Mouse (Mus musculus): ENCODE data around the gene Trir. TPM values are rescaled to one million over a fixed set of nuclear protein-coding genes. Genes with fewer than 3 reads are reported as not detected.

The Trir gene
- polyA plus RNA-seq, 1 experiment: 87.8 TPM

- Histone ChIP-seq H3K27me3 (ENCODE audit: control insufficient read depth, insufficient read depth, low read length) (no peaks in the 10 kb centered on the region), H3K4me1 (ENCODE audit: control insufficient read depth, insufficient read depth, insufficient read length) (peaks cover 12% of the 10 kb centered on the region; the same call in 1 of the 2 replicates), H3K27ac (ENCODE audit: insufficient read depth, low read length) (peak overlapping the region; percentile 50; the same call in 1 of the 2 replicates), H3K4me3 (ENCODE audit: extremely low read depth, insufficient read depth, insufficient read length) (peak overlapping the region; percentile 95), H3K36me3 (ENCODE audit: control insufficient read depth, insufficient read depth, low read length) (peaks cover 13% of the 10 kb centered on the region)
- TF ChIP-seq POLR2A (IDR thresholded peaks at IDR 0.05; ENCODE audit: low read depth, low read length): no peak
- TF ChIP-seq CTCF (IDR thresholded peaks at IDR 0.05; ENCODE audit: extremely low read depth, insufficient read depth, insufficient read length, insufficient replicate concordance): no peak
- DNase-seq (ENCODE audit: low read depth in 1 of 2, low spot score in 2 of 2): no peak
- WGBS: 1% methylated on average over 13 of the region's 13 CpGs
These were observed 863 bp downstream of the Trir start for GRCm38 (mm10) chr8:85027516-85027855.

DNA sequence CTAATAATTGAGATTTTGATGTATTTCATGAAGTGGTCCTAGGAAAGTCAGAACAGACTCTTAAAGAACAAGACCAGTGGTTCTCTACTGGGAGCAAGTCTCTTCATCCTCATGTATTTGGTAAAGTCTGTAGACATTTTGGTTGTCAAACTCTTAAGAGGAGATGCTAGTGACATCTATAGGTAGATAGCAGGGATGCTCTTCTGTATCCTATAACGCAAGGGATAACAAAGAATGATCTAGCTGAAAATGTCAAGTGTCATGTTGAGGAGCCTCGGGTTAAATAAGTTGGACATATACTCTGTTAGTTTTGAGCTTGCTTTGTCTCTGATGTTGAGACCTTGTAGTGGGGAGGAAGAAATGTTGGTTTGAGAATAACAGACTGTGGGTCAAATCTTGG lies 1.3 kb downstream of the Trir start:
- Histone ChIP-seq H3K4me1 (ENCODE audit: control insufficient read depth, insufficient read depth, insufficient read length) (peaks cover 12% of the 10 kb centered on the region; the same call in 1 of the 2 replicates), H3K4me3 (ENCODE audit: extremely low read depth, insufficient read depth, insufficient read length) (no peak overlapping the region), H3K27ac (ENCODE audit: insufficient read depth, low read length) (no peak overlapping the region), H3K27me3 (ENCODE audit: control insufficient read depth, insufficient read depth, low read length) (no peaks in the 10 kb centered on the region), H3K36me3 (ENCODE audit: control insufficient read depth, insufficient read depth, low read length) (peaks cover 17% of the 10 kb centered on the region)
- WGBS: 7% methylated on average over 2 of the region's 2 CpGs
- no peak for DNase-seq (ENCODE audit: low read depth in 1 of 2, low spot score in 2 of 2)
- no peak for TF ChIP-seq POLR2A (IDR thresholded peaks at IDR 0.05; ENCODE audit: low read depth, low read length)
- TF ChIP-seq CTCF (IDR thresholded peaks at IDR 0.05; ENCODE audit: extremely low read depth, insufficient read depth, insufficient read length, insufficient replicate concordance): no peak

DNA sequence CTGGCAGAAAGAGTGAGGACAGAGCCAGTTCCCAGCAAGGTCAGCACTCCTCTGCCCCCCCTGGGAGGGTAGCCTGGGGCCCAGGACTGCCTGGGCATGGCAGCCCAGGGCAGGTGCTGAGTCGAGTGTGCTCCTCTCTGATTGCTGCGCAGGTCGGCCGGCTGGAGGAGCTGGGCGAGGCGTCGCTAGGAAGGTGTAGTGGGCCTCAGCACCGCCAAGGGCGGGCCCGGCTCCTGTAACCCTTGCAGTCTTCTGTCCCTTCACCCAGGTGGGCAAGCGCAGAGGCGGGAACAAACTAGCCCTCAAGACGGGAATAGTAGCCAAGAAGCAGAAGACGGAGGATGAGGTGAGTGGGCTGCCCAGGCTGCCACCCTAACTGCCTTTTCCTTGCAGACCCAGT lies 2.6 kb downstream of the Trir start:
- H3K27me3 ChIP-seq (ENCODE audit: control insufficient read depth, insufficient read depth, low read length): no peaks in the 10 kb centered on the region
- DNase-seq (ENCODE audit: low read depth in 1 of 2, low spot score in 2 of 2): no peak
- peaks cover 18% of the 10 kb centered on the region for H3K36me3 ChIP-seq (ENCODE audit: control insufficient read depth, insufficient read depth, low read length)
- WGBS: 89% methylated on average over 14 of the region's 14 CpGs
- no peak overlapping the region for H3K4me3 ChIP-seq (ENCODE audit: extremely low read depth, insufficient read depth, insufficient read length)
- H3K4me1 ChIP-seq (ENCODE audit: control insufficient read depth, insufficient read depth, insufficient read length): peaks cover 12% of the 10 kb centered on the region; the same call in 1 of the 2 replicates
- no peak overlapping the region for H3K27ac ChIP-seq (ENCODE audit: insufficient read depth, low read length)
- TF ChIP-seq POLR2A (IDR thresholded peaks at IDR 0.05; ENCODE audit: low read depth, low read length): no peak
- no peak for TF ChIP-seq CTCF (IDR thresholded peaks at IDR 0.05; ENCODE audit: extremely low read depth, insufficient read depth, insufficient read length, insufficient replicate concordance)

- H3K36me3 ChIP-seq (ENCODE audit: control insufficient read depth, insufficient read depth, low read length): peaks cover 18% of the 10 kb centered on the region
- H3K27me3 ChIP-seq (ENCODE audit: control insufficient read depth, insufficient read depth, low read length): no peaks in the 10 kb centered on the region
- H3K27ac ChIP-seq (ENCODE audit: insufficient read depth, low read length): no peak overlapping the region
- TF ChIP-seq CTCF (IDR thresholded peaks at IDR 0.05; ENCODE audit: extremely low read depth, insufficient read depth, insufficient read length, insufficient replicate concordance) (no peak), POLR2A (IDR thresholded peaks at IDR 0.05; ENCODE audit: low read depth, low read length) (no peak)
- peaks cover 12% of the 10 kb centered on the region; the same call in 1 of the 2 replicates for H3K4me1 ChIP-seq (ENCODE audit: control insufficient read depth, insufficient read depth, insufficient read length)
- DNase-seq (ENCODE audit: low read depth in 1 of 2, low spot score in 2 of 2): no peak
- 91% methylated on average over 4 of the region's 4 CpGs for WGBS
- no peak overlapping the region for H3K4me3 ChIP-seq (ENCODE audit: extremely low read depth, insufficient read depth, insufficient read length)
These were observed 6.1 kb downstream of the Trir start for GRCm38 (mm10) chr8:85032622-85033311.

DNA sequence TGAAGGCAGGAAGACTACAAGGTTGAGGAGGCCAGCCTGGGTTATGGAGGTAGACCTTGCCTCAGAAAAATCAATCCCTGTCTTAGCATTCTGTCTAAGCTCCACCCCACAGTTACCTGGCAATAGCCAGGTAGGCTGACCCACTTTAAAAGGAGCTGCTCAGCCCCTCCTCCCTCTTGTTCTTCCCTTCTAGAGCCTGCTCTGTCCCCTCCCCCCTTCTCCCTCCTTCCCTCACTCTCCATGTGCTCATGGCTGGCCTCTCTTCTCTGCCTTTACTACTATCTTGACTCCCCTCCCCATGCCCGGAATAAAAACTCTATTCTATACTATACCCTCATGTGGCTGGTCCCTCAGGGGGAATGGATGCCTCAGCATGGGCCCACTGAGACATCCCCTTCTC lies 7.2 kb downstream of the Trir start:
- TF ChIP-seq CTCF (IDR thresholded peaks at IDR 0.05; ENCODE audit: extremely low read depth, insufficient read depth, insufficient read length, insufficient replicate concordance) (no peak), POLR2A (IDR thresholded peaks at IDR 0.05; ENCODE audit: low read depth, low read length) (no peak)
- DNase-seq (ENCODE audit: low read depth in 1 of 2, low spot score in 2 of 2): no peak
- Histone ChIP-seq H3K4me1 (ENCODE audit: control insufficient read depth, insufficient read depth, insufficient read length) (peaks cover 9% of the 10 kb centered on the region; the same call in 1 of the 2 replicates), H3K36me3 (ENCODE audit: control insufficient read depth, insufficient read depth, low read length) (peaks cover 18% of the 10 kb centered on the region), H3K4me3 (ENCODE audit: extremely low read depth, insufficient read depth, insufficient read length) (no peak overlapping the region), H3K27ac (ENCODE audit: insufficient read depth, low read length) (no peak overlapping the region), H3K27me3 (ENCODE audit: control insufficient read depth, insufficient read depth, low read length) (no peaks in the 10 kb centered on the region)
- 81% methylated on average over 1 of the region's 1 CpGs for WGBS

- DNase-seq (ENCODE audit: low read depth in 1 of 2, low spot score in 2 of 2): peak; percentile 80 to 81
- Histone ChIP-seq H3K27ac (ENCODE audit: insufficient read depth, low read length) (peak overlapping the region; percentile 69), H3K4me1 (ENCODE audit: control insufficient read depth, insufficient read depth, insufficient read length) (peaks cover 8% of the 10 kb centered on the region; the same call in 1 of the 2 replicates), H3K27me3 (ENCODE audit: control insufficient read depth, insufficient read depth, low read length) (no peaks in the 10 kb centered on the region), H3K4me3 (ENCODE audit: extremely low read depth, insufficient read depth, insufficient read length) (peak overlapping the region; percentile 55), H3K36me3 (ENCODE audit: control insufficient read depth, insufficient read depth, low read length) (peaks cover 13% of the 10 kb centered on the region)
- under 1% methylated on average over 13 of the region's 13 CpGs for WGBS
- TF ChIP-seq CTCF (IDR thresholded peaks at IDR 0.05; ENCODE audit: extremely low read depth, insufficient read depth, insufficient read length, insufficient replicate concordance) (no peak), POLR2A (IDR thresholded peaks at IDR 0.05; ENCODE audit: low read depth, low read length) (no peak)
These were observed 8.1 kb downstream of the Trir start for GRCm38 (mm10) chr8:85034764-85035163.

DNA sequence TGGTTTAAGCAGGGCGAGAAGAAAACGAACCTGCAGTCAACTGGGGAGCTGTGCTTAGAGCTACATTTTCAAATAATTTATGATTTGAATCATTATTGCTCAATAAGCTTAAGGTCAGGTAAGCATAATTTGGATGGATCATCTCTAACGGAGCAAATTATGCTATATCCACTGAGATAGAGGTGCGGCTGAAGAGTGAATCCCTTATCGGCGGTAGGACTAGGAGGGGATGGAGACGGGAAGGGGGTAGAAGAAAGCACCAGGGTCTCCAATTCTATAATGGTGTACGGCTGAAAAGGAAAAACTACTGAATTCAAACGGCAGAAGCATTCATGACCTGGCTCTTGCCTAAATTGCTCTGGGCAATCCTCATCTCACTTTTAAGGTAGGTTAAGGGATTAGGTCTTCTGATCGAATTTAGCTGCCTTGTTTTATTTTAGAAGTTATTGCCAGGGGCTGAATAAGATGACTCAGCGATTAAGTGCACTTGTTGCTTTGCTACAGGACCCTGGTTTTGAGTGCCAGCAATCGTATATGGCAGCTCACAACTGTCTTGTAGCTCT lies 8.6 kb downstream of the Trir start:
- H3K36me3 ChIP-seq (ENCODE audit: control insufficient read depth, insufficient read depth, low read length): peaks cover 10% of the 10 kb centered on the region
- WGBS: 3% methylated on average over 12 of the region's 12 CpGs
- peak overlapping the region; percentile 30; the same call in 1 of the 2 replicates for H3K27ac ChIP-seq (ENCODE audit: insufficient read depth, low read length)

More for the DNA sequence above, 8.6 kb downstream of the Trir start:
- no peak for DNase-seq (ENCODE audit: low read depth in 1 of 2, low spot score in 2 of 2)
- Histone ChIP-seq H3K4me3 (ENCODE audit: extremely low read depth, insufficient read depth, insufficient read length) (peak overlapping the region; percentile 78), H3K27me3 (ENCODE audit: control insufficient read depth, insufficient read depth, low read length) (no peaks in the 10 kb centered on the region), H3K4me1 (ENCODE audit: control insufficient read depth, insufficient read depth, insufficient read length) (peaks cover 8% of the 10 kb centered on the region; the same call in 1 of the 2 replicates)
- TF ChIP-seq CTCF (IDR thresholded peaks at IDR 0.05; ENCODE audit: extremely low read depth, insufficient read depth, insufficient read length, insufficient replicate concordance) (no peak), POLR2A (IDR thresholded peaks at IDR 0.05; ENCODE audit: low read depth, low read length) (no peak)

All from spleen, adult 2 months (tissue).